Mouse (Mus musculus) layer of hippocampus, adult 18-20 months (tissue): Measurements from ENCODE around the gene Cilp. TPM values are rescaled to one million over a fixed set of nuclear protein-coding genes. Genes with fewer than 3 reads are reported as not detected.
"Not testable (repeated sequence)": the region's sequence is repeated elsewhere in the genome, so short reads cannot be mapped to it uniquely, and the experiment has no call there.

ENCODE experiments used
- DNase-seq, 2 experiments: peaks; one replicate each; pipeline ENCODE4 v3.0.0; 2022; ENCODE audit warnings: low spot score in 2 of 2
- total RNA-seq, 2 experiments: library from RNA; stranded (reverse); gene quantifications; 2 replicates each; pipeline ENCODE4 v1.2.3; 2021

Cilp gene
- total RNA-seq, 2 experiments from 2014 or later = not detected

DNA sequence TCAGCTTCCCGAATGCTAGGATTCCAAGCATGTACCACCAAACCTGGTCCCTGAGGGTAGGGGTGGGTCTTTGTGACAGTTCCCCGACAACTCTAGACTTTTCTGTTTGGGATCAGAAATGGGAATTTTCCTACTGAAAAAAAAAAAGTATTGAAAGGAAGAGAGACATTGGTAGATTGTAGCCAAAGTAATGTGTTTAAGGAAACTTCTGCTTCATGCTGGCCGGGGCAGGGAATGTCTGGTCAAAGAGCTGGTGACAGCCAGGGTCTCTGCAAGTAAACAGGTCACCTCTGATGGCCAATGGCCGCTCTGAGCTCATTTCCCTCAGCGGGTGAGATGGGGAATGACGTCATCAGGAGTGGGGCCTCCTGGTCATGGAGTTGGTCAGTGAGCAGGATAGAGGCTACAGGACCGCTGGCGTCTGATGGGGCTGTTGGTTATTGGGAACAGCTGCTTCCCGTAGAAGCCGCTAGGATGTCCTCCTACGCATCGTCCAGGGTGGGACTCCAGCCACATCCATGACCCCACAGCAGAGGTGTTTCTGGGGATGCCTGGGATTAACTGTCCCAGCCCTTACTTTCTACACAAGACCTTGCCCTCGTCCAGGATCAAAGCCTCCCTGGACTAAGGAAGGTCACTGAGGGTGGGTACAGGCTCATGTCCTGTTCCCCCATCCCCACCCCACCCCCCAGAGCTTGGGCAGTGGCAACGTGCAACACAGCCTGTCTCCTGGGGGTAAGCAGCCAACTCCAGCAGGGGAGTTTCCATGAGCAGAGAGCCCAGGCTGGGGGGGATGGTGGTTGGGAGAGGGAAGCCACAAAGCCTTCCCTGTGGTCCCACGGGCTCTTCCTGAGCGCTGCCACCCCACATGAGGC is 17.2 kb upstream of the Cilp start:
- DNase-seq = no peak

DNA sequence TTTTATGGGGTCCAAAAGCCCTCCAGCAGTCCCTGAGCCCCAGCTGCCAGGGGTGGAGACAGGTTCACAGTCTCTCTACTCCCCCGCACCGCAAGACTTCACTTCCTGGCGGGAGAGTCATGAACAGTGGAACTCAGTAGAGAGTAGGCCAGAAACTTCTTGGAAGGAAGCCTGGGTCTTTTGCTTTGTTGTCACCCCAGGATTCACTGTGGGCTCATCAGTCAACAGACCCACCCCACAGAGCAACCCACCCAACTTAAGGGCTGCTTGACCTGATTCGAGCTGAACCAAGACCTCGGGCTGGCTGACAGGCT is 16.6 kb upstream of the Cilp start:
- DNase-seq = no peak

DNA sequence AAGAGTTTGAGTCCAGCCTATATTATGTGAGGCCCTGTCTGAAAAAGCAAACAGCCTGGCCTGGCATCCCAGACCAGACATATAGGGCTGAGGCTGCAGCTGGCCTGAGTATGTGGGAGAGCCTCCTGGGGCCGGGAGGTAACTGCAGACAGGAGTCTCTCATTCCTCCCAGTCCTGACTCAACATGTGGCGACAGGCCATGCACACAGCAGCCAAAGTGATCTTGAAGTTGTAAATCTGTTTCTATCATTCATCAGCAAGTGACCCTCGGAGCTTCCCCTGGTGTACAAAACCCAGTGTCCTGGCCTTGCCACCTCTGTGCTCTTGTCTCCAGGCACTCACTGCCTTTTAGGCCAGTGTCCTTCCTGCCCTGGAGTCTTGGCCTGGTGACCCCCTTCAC is 13.0 kb upstream of the Cilp start:
- no peak for DNase-seq

DNA sequence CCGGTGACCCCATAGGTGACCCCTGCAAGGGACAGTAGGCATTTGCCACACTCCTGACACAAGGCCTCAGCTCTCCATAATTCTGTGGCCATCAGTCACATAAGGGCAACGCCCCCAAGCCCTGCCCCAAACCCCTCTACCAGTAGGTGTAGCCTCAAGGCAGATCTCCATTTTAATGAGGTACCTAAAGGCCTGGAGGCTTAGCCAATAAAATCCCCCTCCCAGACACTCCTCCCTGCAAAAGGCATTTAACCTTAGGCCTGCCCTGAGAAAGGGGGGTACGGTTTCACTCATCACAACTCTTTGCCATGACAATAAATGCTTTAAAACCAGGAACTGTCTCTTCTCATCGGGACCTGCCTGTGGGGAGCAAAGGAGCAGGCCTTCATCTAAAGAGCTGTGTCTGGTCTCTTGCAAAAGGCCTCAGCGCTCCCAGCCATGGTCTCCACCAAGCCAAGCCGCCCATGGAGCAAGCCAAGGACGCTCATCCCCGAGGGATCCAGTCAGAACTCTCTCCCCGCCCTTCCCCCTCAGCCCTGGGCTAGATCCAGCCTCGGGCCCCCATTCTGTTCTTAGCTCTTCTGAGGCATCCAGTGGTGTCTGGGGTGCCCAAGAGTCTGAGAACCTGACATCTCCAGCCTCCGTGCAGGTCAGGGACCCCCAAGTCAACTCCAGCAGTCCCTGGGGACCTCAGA is 8.9 kb upstream of the Cilp start:
- DNase-seq = no peak

DNA sequence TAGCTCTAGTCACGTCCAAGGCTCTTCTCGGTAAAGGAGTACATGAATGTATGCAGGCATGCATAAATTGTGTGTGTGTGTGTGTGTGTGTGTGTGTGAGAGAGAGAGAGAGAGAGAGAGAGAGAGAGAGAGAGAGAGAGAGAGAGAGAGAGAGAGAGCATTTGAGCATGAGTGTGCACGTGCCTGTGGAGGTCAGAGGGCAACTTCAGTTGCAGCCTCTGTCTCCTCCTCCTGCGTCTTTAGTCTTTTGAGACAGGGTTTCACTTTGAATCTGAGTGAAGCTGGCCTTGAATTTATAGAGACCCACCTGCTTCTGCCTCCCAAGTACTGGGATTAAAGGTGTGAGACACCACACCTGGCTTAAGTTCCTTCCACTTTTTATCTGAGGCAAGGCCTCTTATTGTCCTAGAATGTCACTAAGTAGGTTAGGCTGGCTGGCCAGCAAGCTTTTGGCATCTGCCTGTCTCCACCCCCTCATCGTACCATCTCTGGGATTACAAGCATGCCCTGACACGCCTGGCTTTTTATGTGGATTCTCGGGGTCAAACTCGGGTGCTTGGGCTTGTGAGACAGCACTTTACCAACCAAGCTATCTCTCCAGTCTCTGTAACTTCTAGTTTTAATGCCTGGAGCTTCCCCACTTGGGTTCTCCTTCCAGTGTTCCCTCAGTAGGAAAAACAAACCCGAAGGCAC is 7.6 kb upstream of the Cilp start:
- no peak for DNase-seq

DNA sequence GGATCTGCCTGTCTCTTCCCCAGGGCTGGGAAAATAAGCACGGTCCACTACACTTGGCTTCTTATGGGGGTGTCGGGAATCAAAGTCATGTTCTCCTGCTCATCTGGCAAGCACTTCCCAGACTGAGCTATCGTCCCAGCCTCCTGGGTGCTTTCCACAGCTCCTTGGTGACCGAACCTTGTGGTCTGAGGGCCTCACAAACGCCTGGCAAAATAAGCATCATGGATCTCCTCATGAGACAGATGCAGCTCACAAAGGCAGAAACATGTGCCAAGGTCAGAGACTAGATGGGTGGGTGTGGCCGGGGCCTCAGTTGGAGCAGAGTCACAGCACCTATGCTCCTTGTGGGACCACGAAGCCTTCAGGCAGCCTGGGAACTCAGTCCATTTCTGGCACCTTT is 5.6 kb upstream of the Cilp start:
- DNase-seq = no peak

DNA sequence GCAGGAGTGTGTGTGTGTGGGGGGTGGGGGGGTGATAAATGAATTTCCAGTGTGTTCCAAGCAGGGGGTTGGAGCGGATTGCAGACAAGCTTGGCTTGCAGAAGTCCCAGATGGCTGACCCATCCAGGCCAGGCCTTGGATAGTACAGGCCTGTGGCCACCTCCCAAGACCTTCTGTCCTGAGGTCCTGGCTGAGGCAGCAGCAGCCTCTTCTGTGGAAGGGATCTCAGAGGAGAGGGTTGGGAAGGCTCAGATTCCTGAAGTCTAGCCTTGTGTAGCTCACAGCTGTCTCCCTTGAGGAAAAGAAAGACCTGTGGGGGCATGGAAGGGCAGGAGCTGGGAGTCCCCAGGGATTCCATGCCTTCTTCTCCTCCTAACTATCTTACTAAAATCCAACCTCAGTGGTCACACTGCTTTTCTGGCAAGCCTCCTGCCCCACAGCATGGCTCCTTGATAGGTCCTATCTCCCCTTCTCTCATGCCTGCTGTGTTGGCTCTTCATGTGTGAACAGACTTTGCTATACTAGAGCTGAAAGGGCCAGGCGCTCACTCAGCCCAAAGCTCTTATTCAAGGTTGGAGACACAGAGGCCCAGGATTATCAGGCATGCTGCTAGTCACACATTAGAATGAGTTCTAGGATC is 3.3 kb upstream of the Cilp start:
- no peak for DNase-seq

DNA sequence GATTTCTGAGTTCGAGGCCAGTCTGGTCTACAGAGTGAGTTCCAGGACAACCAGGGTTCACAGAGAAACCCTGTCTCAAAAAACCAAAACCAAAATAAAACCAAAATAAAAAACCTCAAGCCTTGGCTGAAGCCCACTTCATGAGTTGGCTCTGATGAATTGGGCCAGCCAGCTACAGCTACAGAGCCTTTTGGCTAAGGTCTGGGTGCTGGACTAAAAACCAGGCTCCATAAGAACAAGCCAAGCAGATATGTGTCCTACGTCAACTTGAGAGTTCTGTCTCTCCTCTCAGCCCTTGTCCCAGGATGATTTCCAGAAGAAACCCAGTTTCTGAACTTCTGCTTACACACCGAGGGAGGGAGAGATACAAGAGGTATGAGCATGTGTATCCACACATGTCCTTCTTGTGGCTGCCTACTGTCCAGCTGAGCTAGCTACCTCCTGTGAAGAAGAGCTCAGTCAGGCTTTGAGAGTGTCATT is 2.3 kb upstream of the Cilp start:
- DNase-seq = no peak

DNA sequence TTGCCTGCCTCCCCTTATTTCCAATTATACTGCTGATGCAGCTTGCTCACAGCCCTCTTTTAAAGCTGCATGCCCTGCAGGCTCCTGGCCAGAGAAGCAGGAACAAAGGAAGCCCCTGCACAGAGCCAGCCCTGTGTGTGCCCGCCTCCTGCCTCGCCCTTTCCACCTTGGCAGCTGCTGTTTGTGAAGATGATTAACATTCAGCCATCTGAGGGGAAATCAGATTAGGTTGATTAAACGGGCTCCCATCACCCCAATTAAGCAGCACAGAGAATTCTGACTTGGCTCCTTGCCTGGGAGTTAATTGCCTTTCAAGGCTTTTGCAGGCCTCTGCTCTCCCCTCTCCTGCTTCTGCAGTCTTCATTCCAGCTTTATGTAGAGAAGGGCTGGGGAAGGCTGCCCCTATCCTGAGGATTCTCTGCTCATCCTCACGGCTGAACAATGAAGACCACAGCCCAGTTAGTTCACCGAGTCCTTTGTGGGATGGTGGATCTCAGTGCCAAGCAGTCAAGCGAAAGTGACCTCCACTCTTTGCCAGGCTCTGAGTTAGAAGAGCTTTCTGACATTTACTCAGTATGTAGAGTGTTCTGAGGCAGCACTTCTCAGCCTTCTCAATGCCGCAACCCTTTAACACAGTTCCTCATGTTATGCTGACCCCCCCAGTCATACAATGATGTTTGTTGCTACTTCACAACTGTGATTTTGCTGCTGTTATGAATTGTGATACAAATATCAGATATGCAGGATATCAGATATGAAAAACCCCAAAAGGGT is 2.9 kb downstream of the Cilp start:
- peak; percentile 35 for DNase-seq

DNA sequence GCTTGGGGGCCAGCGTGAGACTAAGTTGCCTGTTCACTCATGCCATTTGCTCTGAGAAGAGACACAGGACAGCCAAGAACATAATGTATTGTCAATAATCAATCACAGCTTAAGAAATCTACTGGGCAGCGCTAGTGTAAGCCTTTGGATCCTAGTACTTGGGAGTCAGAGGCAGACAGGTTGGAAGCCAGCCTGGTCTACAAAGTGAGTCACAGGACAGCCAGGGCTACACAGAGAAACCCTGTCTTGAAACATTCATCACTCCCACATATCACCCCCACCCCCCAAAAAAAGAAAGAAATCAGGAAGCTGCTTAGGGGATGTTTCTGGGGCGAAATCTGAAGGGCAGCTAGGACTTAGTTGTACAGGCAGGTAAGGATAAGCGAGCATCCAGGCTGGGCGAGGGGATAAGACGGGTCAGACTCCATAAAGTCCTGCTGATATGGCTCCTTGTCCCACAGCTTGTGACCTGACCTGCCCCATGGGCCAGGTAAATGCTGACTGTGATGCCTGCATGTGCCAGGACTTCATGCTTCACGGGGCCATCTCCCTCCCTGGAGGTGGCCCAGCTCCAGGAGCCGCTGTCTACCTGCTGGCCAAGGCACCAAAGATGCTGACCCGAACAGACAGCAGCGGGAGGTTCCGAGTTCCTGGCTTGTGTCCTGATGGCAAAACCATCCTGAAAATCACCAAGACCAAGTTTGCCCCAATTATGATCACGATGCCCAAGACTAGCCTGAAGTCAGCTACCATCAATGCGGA is 8.2 kb downstream of the Cilp start:
- no peak for DNase-seq

DNA sequence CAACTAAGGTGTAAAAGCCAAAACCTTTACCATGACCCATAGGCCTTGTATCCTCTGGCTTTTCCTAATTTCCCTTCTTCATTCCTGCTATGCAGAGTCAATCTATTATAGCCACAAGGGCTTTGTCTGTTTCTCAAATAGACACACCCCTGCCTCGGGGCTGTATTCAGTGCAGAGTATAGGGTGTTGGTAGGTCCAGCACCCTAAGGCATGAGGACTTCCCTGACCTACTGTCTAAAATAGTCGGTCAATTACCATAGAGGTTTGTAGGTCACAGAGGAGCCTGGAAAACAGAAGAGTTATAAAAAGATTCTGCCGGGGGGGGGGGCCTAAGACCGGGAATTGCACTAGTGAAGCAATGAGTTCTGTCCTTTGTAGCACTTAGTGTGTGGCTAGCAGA is 8.9 kb downstream of the Cilp start:
- no peak for DNase-seq

DNA sequence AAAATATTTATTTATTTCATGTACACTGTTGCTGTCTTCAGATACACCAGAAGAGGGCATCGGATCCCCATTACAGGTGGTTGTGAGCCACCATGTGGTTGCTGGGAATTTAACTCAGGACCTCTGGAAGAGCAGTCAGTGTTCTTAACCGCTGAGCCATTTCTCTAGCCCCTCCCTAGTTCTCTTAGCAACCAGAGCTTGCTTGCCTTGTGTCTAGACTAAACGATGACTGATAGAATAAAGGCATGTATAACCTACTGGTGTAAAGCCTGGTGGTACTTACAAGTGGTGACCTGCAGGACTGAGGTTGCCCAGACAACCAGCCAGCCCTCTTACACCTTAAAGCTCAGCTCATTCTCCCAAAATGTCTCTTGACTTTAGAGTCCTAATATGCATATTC is 9.9 kb downstream of the Cilp start:
- DNase-seq = not testable (repeated sequence)

DNA sequence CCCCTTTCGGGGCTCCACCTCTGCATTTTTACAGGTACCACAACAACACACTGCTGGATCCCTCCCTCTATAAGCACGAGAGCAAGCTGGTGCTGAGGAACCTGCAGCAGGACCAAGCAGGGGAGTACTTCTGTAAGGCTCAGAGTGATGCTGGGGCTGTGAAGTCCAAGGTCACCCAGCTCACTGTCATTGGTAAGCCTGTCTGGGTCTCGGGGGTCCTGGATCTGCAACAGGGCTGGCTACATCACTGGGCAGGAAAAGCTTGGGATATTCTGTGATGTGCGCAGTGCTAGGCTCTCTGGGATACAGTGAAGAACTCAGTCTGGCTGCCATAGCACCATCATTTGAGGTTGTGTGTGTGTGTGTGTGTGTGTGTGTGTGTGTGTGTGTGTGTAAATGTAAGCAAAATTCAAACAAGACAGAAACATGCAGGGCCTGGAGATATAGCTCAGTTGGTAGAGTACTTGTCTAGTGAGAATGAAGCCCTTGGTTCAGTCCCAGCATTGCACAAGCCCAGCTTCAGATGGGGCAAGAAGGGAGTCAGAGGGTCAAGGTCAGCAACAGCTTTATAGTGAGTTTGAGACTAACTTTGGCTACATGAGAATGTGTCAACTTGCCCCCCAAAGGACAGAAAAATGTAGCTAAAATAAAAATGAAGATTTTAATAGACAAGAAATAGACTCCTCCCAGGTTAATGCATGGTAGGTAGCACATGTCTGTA is 11.0 kb downstream of the Cilp start:
- DNase-seq = no peak

DNA sequence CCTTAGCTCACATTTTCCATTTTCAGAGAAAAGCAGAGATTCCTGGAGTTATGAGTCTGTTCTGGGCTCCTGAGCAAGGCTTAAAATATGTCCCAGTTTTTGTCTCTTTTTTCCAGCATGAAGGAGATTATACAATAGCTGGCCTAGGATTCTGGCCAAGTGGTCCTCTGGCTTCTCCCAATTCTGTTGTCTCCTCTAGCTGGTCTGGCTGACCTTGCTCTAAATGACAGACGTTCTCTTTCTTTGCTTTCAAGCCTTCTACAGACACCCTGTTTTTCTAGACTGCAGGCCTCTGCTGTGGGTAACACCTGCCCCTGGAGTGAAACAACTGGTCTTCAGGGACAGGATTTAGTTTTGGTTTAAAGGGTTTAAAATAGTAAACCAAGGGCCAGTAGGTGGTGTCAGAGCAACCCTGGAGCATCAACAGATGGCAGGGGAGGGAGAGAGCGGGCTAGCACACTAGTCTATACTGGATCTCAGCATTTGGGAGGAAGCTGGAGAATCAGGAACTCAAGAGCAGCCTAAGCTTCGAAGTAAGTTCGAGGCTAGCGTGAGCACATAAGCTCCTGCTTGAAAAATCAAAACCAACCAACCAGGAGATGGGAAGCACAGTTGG is 16.7 kb downstream of the Cilp start:
- DNase-seq = peak in 1 of 2 experiments; percentile 14

DNA sequence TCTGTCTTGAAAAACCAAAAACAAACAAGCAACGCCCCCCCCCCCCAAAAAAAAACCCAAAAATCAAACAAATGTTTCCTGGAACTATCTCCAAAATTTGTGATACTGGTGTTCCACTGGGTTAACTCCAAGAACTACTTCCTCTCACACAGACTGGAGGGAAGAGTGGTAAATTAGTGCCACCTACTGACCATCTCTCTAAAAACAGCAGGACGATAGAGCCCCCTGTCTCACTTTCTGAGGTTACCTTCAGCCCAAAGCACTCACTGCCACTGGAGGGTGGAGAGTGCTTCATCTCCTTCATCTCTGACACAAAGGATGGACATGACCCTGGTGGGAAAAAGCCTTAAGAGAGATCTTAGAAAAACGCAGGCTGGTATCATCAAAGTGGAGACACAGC is 18.3 kb downstream of the Cilp start:
- peak in 1 of 2 experiments; percentile 65 for DNase-seq

DNA sequence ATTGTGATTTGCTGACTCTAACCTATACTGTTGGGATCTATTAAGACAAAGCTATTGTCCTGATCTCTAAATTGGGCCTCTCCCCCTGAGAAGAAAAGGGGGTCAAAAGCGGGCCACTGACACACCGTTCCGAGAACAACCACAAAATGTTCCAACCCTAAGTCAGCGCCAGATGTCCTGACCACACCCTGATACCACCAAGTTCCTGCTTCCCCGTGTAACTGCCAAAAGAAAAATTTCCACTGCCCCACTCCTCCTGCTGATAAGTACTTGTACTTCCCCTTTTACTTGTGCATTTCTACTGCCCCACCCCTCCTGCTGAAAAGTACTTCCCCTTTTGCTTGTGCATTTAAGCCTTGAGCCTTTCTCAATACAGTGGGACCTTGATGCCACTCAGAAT is 23.3 kb downstream of the Cilp start:
- not testable (repeated sequence) for DNase-seq

DNA sequence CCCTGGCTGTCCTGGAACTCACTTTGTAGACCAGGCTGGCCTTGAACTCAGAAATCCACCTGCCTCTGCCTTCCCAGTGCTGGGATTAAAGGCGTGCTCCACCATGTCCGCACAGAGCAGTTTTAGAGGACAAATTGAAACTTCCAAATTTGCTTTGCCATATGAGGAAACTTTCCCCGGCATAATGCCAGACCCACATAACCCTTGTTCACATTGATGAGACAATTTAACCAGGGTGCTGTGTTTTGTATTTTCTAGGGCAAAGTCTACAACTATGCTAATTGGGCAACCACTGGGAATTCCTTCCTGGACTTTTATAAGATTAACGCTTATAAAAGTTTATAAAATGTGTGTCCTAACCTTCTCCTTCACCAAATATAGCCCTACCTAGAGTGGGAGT is 25.0 kb downstream of the Cilp start:
- no peak for DNase-seq

DNA sequence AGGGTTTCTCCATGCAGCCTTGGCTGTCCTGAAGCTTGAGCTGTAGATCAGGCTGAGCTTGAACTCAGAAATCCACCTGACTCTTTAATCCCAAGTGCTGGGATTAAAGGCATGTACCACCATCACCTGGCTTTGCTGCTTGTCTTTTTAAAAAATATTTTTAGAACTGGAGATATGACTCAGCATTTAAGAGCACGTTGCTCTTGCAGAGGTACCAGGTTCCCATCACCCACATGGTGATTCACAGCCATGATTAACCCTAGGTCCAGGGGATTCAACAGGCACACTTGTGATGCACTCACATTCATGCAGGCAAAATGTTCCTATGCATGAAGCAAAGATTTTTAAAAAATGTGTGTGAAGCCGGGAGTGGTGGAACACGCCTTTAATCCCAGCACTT is 27.4 kb downstream of the Cilp start:
- DNase-seq = no peak

DNA sequence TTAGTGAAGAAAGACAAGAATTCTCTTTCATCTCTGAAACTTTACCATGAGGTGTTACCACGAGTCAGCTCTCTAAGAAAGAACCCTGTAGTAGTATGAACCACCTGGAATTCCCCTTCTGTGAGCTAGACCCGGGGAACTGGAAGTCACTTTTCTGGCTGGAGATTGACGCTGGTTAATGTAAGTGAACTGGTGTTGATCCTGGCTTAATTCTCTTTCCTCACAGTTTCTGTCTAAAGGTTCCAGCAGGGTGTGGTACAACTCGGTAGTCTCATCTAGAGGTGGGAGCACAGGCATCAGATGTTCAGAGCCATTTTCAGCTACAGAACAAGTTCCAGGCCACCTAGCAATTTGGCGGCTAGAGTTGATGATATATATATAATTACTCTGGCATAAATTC is 28.1 kb downstream of the Cilp start:
- no peak for DNase-seq
